ENCODE assay signal across 19 mouse cellular contexts in genomic region chr7:99957226-99957965, GRCm38 (mm10). TPM values are rescaled to one million over a fixed set of nuclear protein-coding genes. Genes with fewer than 3 reads are reported as not detected.
DNase-seq lines count a peak whose midpoint lies in the region; ATAC-seq and TF ChIP-seq lines count a peak whose summit lies in the region.
"Had no signal": no experiment of that assay in that cellular context is flagged by ENCODE, and none has a peak within 500 bp of the region (broad histone marks: within the 10 kb centered on the region; RNA-seq: fewer than 3 reads in every experiment).

No protein-coding gene starts in this region.

- TF ChIP-seq CTCF in kidney, adult 2 months (conservative IDR thresholded peaks at IDR 0.05; ENCODE audit: insufficient read depth, insufficient read length, low read depth, low read length): no peak

- peak; percentile 33 for DNase-seq in forebrain, embryonic 11.5 days (ENCODE audit: low spot score)
- peak; percentile 88 for DNase-seq in kidney, adult 2 months
- peak; percentile 17 for DNase-seq in testis, postnatal 10 days (ENCODE audit: low spot score)
- no peak for DNase-seq in testis, postnatal 14 days (ENCODE audit: low spot score)
- no peak for DNase-seq in right cerebral cortex, postnatal 14 days
- DNase-seq: gastrocnemius, adult 2 months; heart, adult 18-20 months; left cerebral cortex, postnatal 4 days; thymus, postnatal 14 days had no signal

- no peak overlapping the region for H3K4me2 ChIP-seq in forebrain, embryonic 11.5 days (ENCODE audit: low read depth, low read length, severe bottlenecking)
- H3K4me2 ChIP-seq in forebrain, embryonic 12.5 days: no peak overlapping the region
- no peak overlapping the region for H3K4me2 ChIP-seq in kidney, embryonic 14.5 days (replicated peaks; ENCODE audit: low read depth, low read length)
- H3K4me2 ChIP-seq: liver, embryonic 12.5 days; lung, embryonic 15.5 days; midbrain, embryonic 15.5 days had no signal

- H3K27ac ChIP-seq in forebrain, embryonic 11.5 days (ENCODE audit: low read depth, low read length): no peak overlapping the region
- no peak overlapping the region for H3K27ac ChIP-seq in forebrain, embryonic 12.5 days
- no peak overlapping the region for H3K27ac ChIP-seq in kidney, adult 2 months (ENCODE audit: insufficient read depth, low read depth, low read length)
- no peak overlapping the region for H3K27ac ChIP-seq in kidney, embryonic 14.5 days (ENCODE audit: low read depth, low read length)
- H3K27ac ChIP-seq: gastrocnemius, adult 2 months; liver, embryonic 12.5 days; lung, embryonic 15.5 days; midbrain, embryonic 15.5 days had no signal

- H3K4me1 ChIP-seq in forebrain, embryonic 11.5 days (replicated peaks; ENCODE audit: control insufficient read depth, insufficient read depth, low read length): no peaks in the 10 kb centered on the region
- H3K4me1 ChIP-seq in forebrain, embryonic 12.5 days: no peaks in the 10 kb centered on the region
- H3K4me1 ChIP-seq in kidney, adult 2 months (ENCODE audit: control insufficient read depth, insufficient read depth, low read length): peaks cover 23% of the 10 kb centered on the region
- H3K4me1 ChIP-seq in kidney, embryonic 14.5 days (ENCODE audit: control insufficient read depth, insufficient read depth, low read length): peaks cover under 1% of the 10 kb centered on the region; the same call in 1 of the 2 replicates

- no peaks in the 10 kb centered on the region for H3K9me3 ChIP-seq in forebrain, embryonic 11.5 days (ENCODE audit: control insufficient read depth, low read length)
- no peaks in the 10 kb centered on the region for H3K9me3 ChIP-seq in forebrain, embryonic 12.5 days
- H3K9me3 ChIP-seq in kidney, embryonic 14.5 days (ENCODE audit: control insufficient read depth, low read length): no peaks in the 10 kb centered on the region
- H3K9me3 ChIP-seq: liver, embryonic 12.5 days; lung, embryonic 15.5 days; midbrain, embryonic 15.5 days had no signal

- TF ChIP-seq POLR2A in kidney, adult 2 months (IDR thresholded peaks at IDR 0.05; ENCODE audit: low read depth, low read length): no peak

- 89% methylated on average over 12 of the region's 12 CpGs for WGBS in forebrain, embryonic 11.5 days
- WGBS in forebrain, embryonic 12.5 days: 83% methylated on average over 12 of the region's 12 CpGs
- WGBS in kidney, adult 2 months: 55% methylated on average over 12 of the region's 12 CpGs
- WGBS in kidney, embryonic 14.5 days: 74% methylated on average over 12 of the region's 12 CpGs

- no peaks in the 10 kb centered on the region for H3K27me3 ChIP-seq in forebrain, embryonic 11.5 days (ENCODE audit: control insufficient read depth, insufficient read depth, low read length)
- H3K27me3 ChIP-seq in forebrain, embryonic 12.5 days: no peaks in the 10 kb centered on the region
- H3K27me3 ChIP-seq in kidney, adult 2 months (replicated peaks; ENCODE audit: control insufficient read depth, insufficient read depth, low read length): no peaks in the 10 kb centered on the region
- no peaks in the 10 kb centered on the region for H3K27me3 ChIP-seq in kidney, embryonic 14.5 days (ENCODE audit: control insufficient read depth, insufficient read depth, low read length)
- H3K27me3 ChIP-seq: CH12.LX; liver, embryonic 12.5 days; lung, embryonic 15.5 days; midbrain, embryonic 15.5 days had no signal

- no peak overlapping the region for H3K4me3 ChIP-seq in forebrain, embryonic 11.5 days (ENCODE audit: low read depth, low read length)
- no peak overlapping the region for H3K4me3 ChIP-seq in forebrain, embryonic 12.5 days (replicated peaks)
- no peak overlapping the region for H3K4me3 ChIP-seq in kidney, adult 2 months (ENCODE audit: insufficient read depth, low read depth, low read length)
- no peak overlapping the region for H3K4me3 ChIP-seq in kidney, embryonic 14.5 days (ENCODE audit: low read length)
- H3K4me3 ChIP-seq: gastrocnemius, adult 2 months; liver, embryonic 12.5 days; lung, embryonic 15.5 days; midbrain, embryonic 15.5 days had no signal

- no peaks in the 10 kb centered on the region for H3K36me3 ChIP-seq in forebrain, embryonic 11.5 days (ENCODE audit: control insufficient read depth, insufficient read depth, low read length)
- H3K36me3 ChIP-seq in forebrain, embryonic 12.5 days (replicated peaks): no peaks in the 10 kb centered on the region
- no peaks in the 10 kb centered on the region; the same call in 1 of the 2 replicates for H3K36me3 ChIP-seq in kidney, adult 2 months (ENCODE audit: control insufficient read depth, insufficient read depth, low read length)
- peaks cover 10% of the 10 kb centered on the region; the same call in 1 of the 2 replicates for H3K36me3 ChIP-seq in kidney, embryonic 14.5 days (ENCODE audit: control insufficient read depth, insufficient read depth, low read length)
- H3K36me3 ChIP-seq: midbrain, embryonic 15.5 days had no signal

- H3K9ac ChIP-seq in forebrain, embryonic 11.5 days (ENCODE audit: low read length): no peak overlapping the region
- H3K9ac ChIP-seq in forebrain, embryonic 12.5 days: no peak overlapping the region
- no peak overlapping the region for H3K9ac ChIP-seq in kidney, embryonic 14.5 days (ENCODE audit: low read depth, low read length)
- H3K9ac ChIP-seq: liver, embryonic 12.5 days; lung, embryonic 15.5 days; midbrain, embryonic 15.5 days had no signal

- ATAC-seq in forebrain, embryonic 11.5 days (replicated peaks; ENCODE audit: low FRiP score): no peak
- ATAC-seq in forebrain, embryonic 12.5 days (ENCODE audit: low FRiP score): no peak
- no peak for ATAC-seq in kidney, embryonic 14.5 days (ENCODE audit: low FRiP score, low TSS enrichment)
- ATAC-seq in erythroid progenitor cell, adult 5-6 weeks (replicated peaks; ENCODE audit: low FRiP score, poor library complexity, severe bottlenecking): no peak
- ATAC-seq: intestine, embryonic 16.5 days; liver, embryonic 12.5 days; midbrain, embryonic 15.5 days had no signal

RNA-seq across cellular contexts. Expression of gene Rnf169, which starts 22.9 kb away (rescaled TPM):
- 7.8 and 7.9 TPM in 2 replicates for polyA plus RNA-seq in forebrain, embryonic 11.5 days (2014; fragmentation: Nextera tagmentation; extraction: Ambion mirVana)
- polyA plus RNA-seq in forebrain, embryonic 12.5 days (2016; fragmentation: Nextera tagmentation; extraction: Ambion mirVana): 6.0 and 7.1 TPM in 2 replicates
- 5.6 and 5.7 TPM in 2 replicates for polyA plus RNA-seq in kidney, adult 2 months (2012; rRNA removed)
- 7.3 and 8.2 TPM in 2 replicates for polyA plus RNA-seq in kidney, embryonic 14.5 days (2014; fragmentation: Nextera tagmentation; extraction: Ambion mirVana)
- 1.7 and 3.6 TPM in 2 replicates for total RNA-seq in erythroid progenitor cell, adult 5-6 weeks (2015; ENCODE audit: low replicate concordance)
- 10.3 and 10.5 TPM in 2 replicates for total RNA-seq in erythroid progenitor cell, adult 5-6 weeks (2017; ENCODE audit: low replicate concordance)

RNA-seq across cellular contexts. Expression of gene Chrdl2, which starts 48.6 kb away (rescaled TPM):
- polyA plus RNA-seq in forebrain, embryonic 11.5 days (2014; fragmentation: Nextera tagmentation; extraction: Ambion mirVana): 0.25 and 0.47 TPM in 2 replicates
- polyA plus RNA-seq in forebrain, embryonic 12.5 days (2016; fragmentation: Nextera tagmentation; extraction: Ambion mirVana): 0.13 and 0.20 TPM in 2 replicates
- 0.23 and 0.36 TPM in 2 replicates for polyA plus RNA-seq in kidney, adult 2 months (2012; rRNA removed)
- polyA plus RNA-seq in kidney, embryonic 14.5 days (2014; fragmentation: Nextera tagmentation; extraction: Ambion mirVana): 0.32 and 0.84 TPM in 2 replicates
- total RNA-seq in erythroid progenitor cell, adult 5-6 weeks (2015; ENCODE audit: low replicate concordance): not detected in 2 replicates
- not detected in 2 replicates for total RNA-seq in erythroid progenitor cell, adult 5-6 weeks (2017; ENCODE audit: low replicate concordance)
- total RNA-seq: adrenal gland, adult 18-20 months; CH12.LX; heart, adult 18-20 months; hematopoietic stem cell, adult 5-6 weeks; left cerebral cortex, postnatal 4 days had no signal
- polyA plus RNA-seq: lung, embryonic 15.5 days; midbrain, embryonic 15.5 days had no signal

Comparison
In these comparisons a context has a peak if more than half of its experiments do, and no peak if none do; other contexts are left out.
1. DNase-seq: peak in forebrain, embryonic 11.5 days (single experiment), kidney, adult 2 months (single experiment) and testis, postnatal 10 days (single experiment); none in testis, postnatal 14 days (single experiment) and right cerebral cortex, postnatal 14 days (single experiment).